In the genomic region with DNA sequence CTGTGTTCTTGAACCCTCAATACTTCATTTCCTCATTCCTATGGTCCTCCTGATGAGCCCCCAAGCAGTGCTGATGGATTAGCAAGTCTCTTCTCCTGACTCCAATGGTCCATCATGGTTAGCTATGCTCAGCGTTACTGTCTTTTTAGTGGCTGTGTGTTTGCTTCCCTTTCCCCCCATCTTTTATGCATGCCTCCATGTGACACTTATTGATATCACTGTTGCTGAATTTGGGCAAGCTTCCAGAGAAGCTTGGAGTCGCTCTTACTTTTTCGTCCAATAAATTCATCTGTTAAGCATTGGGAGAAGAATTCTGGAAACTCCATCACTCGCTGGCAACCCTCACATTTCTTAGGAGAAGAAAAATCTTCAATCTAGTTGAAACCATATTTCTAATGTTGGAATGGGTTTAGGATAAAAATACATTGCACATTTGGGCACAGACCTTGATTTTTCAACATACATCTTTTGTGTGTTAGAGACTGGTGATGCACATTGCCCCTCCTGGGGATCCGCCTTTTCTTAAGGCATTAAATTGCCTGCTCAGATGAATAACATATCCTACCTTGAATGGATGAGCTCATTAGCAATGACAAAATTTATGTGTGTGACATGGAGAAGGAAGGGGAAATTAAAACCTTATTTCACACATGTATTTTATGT, we compare ENCODE assay signal across 18 mouse cellular contexts.
DNase-seq lines count a peak whose midpoint lies in the region; ATAC-seq and TF ChIP-seq lines count a peak whose summit lies in the region.
"Had no signal": no experiment of that assay in that cellular context is flagged by ENCODE, and none has a peak within 500 bp of the region (broad histone marks: within the 10 kb centered on the region; RNA-seq: fewer than 3 reads in every experiment).

No protein-coding gene starts in this region.

- H3K9me3 ChIP-seq in hindbrain, embryonic 15.5 days: no peaks in the 10 kb centered on the region
- H3K9me3 ChIP-seq in hindbrain, embryonic 11.5 days (ENCODE audit: control insufficient read depth, low read length): no peaks in the 10 kb centered on the region
- H3K9me3 ChIP-seq: heart, embryonic 15.5 days; limb, embryonic 15.5 days; liver, embryonic 15.5 days had no signal

- 83% methylated on average over 5 of the region's 5 CpGs for WGBS in hindbrain, embryonic 15.5 days
- WGBS in hindbrain, embryonic 11.5 days: 92% methylated on average over 5 of the region's 5 CpGs

- H3K4me1 ChIP-seq in hindbrain, embryonic 15.5 days (replicated peaks): no peaks in the 10 kb centered on the region
- no peaks in the 10 kb centered on the region for H3K4me1 ChIP-seq in hindbrain, embryonic 11.5 days (replicated peaks; ENCODE audit: control insufficient read depth, insufficient read depth, low read length)
- H3K4me1 ChIP-seq: heart, embryonic 15.5 days; limb, embryonic 15.5 days; liver, embryonic 15.5 days had no signal

- intact Hi-C loops in gastrocnemius, adult 2 months (cut with DNase I): no loop called here

- H3K4me2 ChIP-seq in hindbrain, embryonic 15.5 days: no peak overlapping the region
- H3K4me2 ChIP-seq in hindbrain, embryonic 11.5 days (replicated peaks; ENCODE audit: low read depth, low read length): no peak overlapping the region
- H3K4me2 ChIP-seq: heart, embryonic 15.5 days; limb, embryonic 15.5 days; liver, embryonic 15.5 days had no signal

- no peak for DNase-seq in hindbrain, embryonic 11.5 days (ENCODE audit: low spot score)
- DNase-seq in NIH3T3 (ENCODE audit: low read depth): peak; percentile 11
- DNase-seq in brain, adult 2 months (ENCODE audit: low read depth, low spot score): peak; percentile 39
- DNase-seq in gastrocnemius, adult 2 months: peak; percentile 26
- DNase-seq in kidney, adult 8-10 months: no peak
- no peak for DNase-seq in yolk sac, embryonic 10.5 days (ENCODE audit: low spot score)
- DNase-seq: adrenal gland, adult 8-10 months; cerebellum, adult 2 months; heart, postnatal 4 days; kidney, postnatal 10 days; lung, postnatal 4 days had no signal

- no peak overlapping the region for H3K9ac ChIP-seq in hindbrain, embryonic 15.5 days
- H3K9ac ChIP-seq in hindbrain, embryonic 11.5 days (ENCODE audit: low read depth, low read length): no peak overlapping the region
- H3K9ac ChIP-seq: heart, embryonic 15.5 days; limb, embryonic 15.5 days; liver, embryonic 15.5 days had no signal

- ATAC-seq in hindbrain, embryonic 15.5 days (ENCODE audit: low FRiP score, low read depth): no peak
- no peak for ATAC-seq in hindbrain, embryonic 11.5 days (ENCODE audit: low FRiP score)
- ATAC-seq: hindbrain, postnatal 0 days; intestine, postnatal 0 days; Patski had no signal

- H3K27me3 ChIP-seq in hindbrain, embryonic 15.5 days: no peaks in the 10 kb centered on the region
- H3K27me3 ChIP-seq in hindbrain, embryonic 11.5 days (ENCODE audit: control insufficient read depth, insufficient read depth, low read length): no peaks in the 10 kb centered on the region
- H3K27me3 ChIP-seq: heart, embryonic 15.5 days; limb, embryonic 15.5 days; liver, embryonic 15.5 days had no signal

- H3K4me3 ChIP-seq in hindbrain, embryonic 15.5 days: no peak overlapping the region
- H3K4me3 ChIP-seq in hindbrain, embryonic 11.5 days (ENCODE audit: low read depth, low read length): no peak overlapping the region
- no peak overlapping the region for H3K4me3 ChIP-seq in gastrocnemius, adult 2 months
- H3K4me3 ChIP-seq: heart, embryonic 15.5 days; limb, embryonic 15.5 days; liver, embryonic 15.5 days had no signal

- no peak for TF ChIP-seq CTCF in gastrocnemius, adult 2 months (IDR thresholded peaks at IDR 0.05)

- H3K36me3 ChIP-seq in hindbrain, embryonic 15.5 days: no peaks in the 10 kb centered on the region
- no peaks in the 10 kb centered on the region for H3K36me3 ChIP-seq in hindbrain, embryonic 11.5 days (ENCODE audit: control insufficient read depth, insufficient read depth, low read length)
- H3K36me3 ChIP-seq: heart, embryonic 15.5 days; limb, embryonic 15.5 days; liver, embryonic 15.5 days had no signal

- H3K27ac ChIP-seq in hindbrain, embryonic 15.5 days (replicated peaks): 0 out of 2 replicates have a peak overlapping the region, but pooled peaks have one; percentile 8
- no peak overlapping the region for H3K27ac ChIP-seq in hindbrain, embryonic 11.5 days (ENCODE audit: low read depth, low read length)
- H3K27ac ChIP-seq in gastrocnemius, adult 2 months: peak overlapping the region; percentile 17; the same call in 1 of the 2 replicates
- H3K27ac ChIP-seq: heart, embryonic 15.5 days; hindbrain, postnatal 0 days; limb, embryonic 15.5 days; liver, embryonic 15.5 days had no signal

Comparison
In these comparisons a context has a peak if more than half of its experiments do, and no peak if none do; other contexts are left out.
1. DNase-seq: peak in NIH3T3 (single experiment), brain, adult 2 months (single experiment) and gastrocnemius, adult 2 months (single experiment); none in hindbrain, embryonic 11.5 days (single experiment), kidney, adult 8-10 months (0 of 2) and yolk sac, embryonic 10.5 days (single experiment).